Comparison of ENCODE assay signal across 11 mouse cellular contexts in the genomic region with DNA sequence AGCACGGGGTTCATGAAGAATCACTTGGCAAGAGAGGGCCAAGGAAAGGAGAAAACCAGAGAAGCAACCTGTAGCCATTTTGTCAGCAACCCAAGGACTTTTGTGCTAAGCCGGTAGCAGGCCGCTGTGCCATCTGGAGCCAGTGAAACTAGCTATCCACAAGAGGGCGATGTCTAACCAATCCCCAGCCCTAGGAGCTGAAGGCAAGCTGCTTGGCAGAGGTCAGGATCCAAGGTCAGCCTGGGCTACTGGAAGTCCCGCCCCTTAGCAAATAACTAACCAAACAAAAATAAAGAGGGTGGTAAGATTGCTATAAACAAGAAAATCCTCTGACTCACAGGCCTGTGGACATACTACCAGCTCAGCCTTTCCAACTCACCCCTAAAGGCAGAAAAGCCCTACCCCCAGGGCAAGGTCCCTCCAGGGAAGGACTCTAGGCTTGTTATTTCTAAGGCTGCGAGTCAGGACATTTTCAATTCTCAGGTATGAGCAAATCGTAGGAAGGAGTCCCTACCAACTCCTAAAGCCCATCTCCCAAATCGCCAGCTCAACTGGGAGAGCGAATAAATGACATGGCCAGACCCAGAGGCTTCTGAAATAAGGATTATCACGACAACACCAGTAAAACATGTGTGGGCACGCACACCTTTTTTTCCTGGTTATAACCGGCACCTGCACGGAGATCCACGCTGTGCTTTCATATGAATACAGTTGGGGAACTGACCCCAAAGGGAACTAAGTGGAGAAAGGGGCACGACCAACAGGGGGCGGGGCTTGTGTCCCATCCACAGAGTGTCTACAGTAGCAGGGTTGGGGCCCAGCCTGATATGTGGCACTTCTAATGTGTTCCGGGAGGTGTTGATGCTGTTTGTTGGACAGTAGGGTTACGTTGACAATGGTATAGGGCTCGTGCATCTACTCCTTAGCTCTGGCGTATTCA. TPM values are rescaled to one million over a fixed set of nuclear protein-coding genes. Genes with fewer than 3 reads are reported as not detected.
DNase-seq lines count a peak whose midpoint lies in the region; ATAC-seq and TF ChIP-seq lines count a peak whose summit lies in the region.
"Had no signal": no experiment of that assay in that cellular context is flagged by ENCODE, and none has a peak within 500 bp of the region (broad histone marks: within the 10 kb centered on the region; RNA-seq: fewer than 3 reads in every experiment).

No protein-coding gene starts in this region.

- 0 out of 2 replicates have a peak overlapping the region, but pooled peaks have one; percentile 0 for H3K27ac ChIP-seq in bone marrow macrophage, adult 2 months (ENCODE audit: insufficient read depth, low read depth, low read length)
- H3K27ac ChIP-seq in forebrain, embryonic 14.5 days (ENCODE audit: low read depth, low read length) = no peak overlapping the region
- no peak overlapping the region for H3K27ac ChIP-seq in lung, embryonic 14.5 days (ENCODE audit: low read depth)
- H3K27ac ChIP-seq: neural tube, embryonic 12.5 days had no signal

- no peaks in the 10 kb centered on the region for H3K36me3 ChIP-seq in forebrain, embryonic 14.5 days (ENCODE audit: control insufficient read depth, insufficient read depth, low read length)
- H3K36me3 ChIP-seq in lung, embryonic 14.5 days (ENCODE audit: insufficient read depth) = no peaks in the 10 kb centered on the region
- H3K36me3 ChIP-seq in splenic B cell, adult 2 months (ENCODE audit: control insufficient read depth, insufficient read depth, low read length, poor library complexity, severe bottlenecking) = no peaks in the 10 kb centered on the region
- H3K36me3 ChIP-seq: G1E; neural tube, embryonic 12.5 days had no signal

- no peaks in the 10 kb centered on the region for H3K9me3 ChIP-seq in forebrain, embryonic 14.5 days (replicated peaks; ENCODE audit: control insufficient read depth, low read length)
- H3K9me3 ChIP-seq in lung, embryonic 14.5 days (ENCODE audit: low read depth, low read length) = no peaks in the 10 kb centered on the region
- H3K9me3 ChIP-seq: G1E; neural tube, embryonic 12.5 days had no signal

- peak; percentile 27 for DNase-seq in gastrocnemius, adult 18-20 months (ENCODE audit: low spot score)
- no peak for DNase-seq in gastrocnemius, adult 8-10 months (ENCODE audit: low spot score in 2 of 2)
- peak; percentile 68 for DNase-seq in 416B (ENCODE audit: low read depth)
- DNase-seq in forebrain, embryonic 14.5 days (ENCODE audit: low spot score) = peak; percentile 76
- peak; percentile 82 for DNase-seq in kidney, postnatal 10 days
- peak; percentile 67 for DNase-seq in lung, embryonic 14.5 days
- DNase-seq in splenic B cell, adult 2 months (ENCODE audit: low read depth, low spot score) = peak; percentile 45

- H3K27me3 ChIP-seq in forebrain, embryonic 14.5 days (replicated peaks; ENCODE audit: control insufficient read depth, insufficient read depth, low read length) = no peaks in the 10 kb centered on the region
- H3K27me3 ChIP-seq in lung, embryonic 14.5 days (ENCODE audit: insufficient read depth, low read length) = no peaks in the 10 kb centered on the region
- H3K27me3 ChIP-seq in splenic B cell, adult 2 months (ENCODE audit: control insufficient read depth, insufficient read depth, low read length, poor library complexity, severe bottlenecking) = no peaks in the 10 kb centered on the region
- H3K27me3 ChIP-seq: neural tube, embryonic 12.5 days had no signal

- no peak for TF ChIP-seq POLR2A in bone marrow macrophage, adult 2 months (IDR thresholded peaks at IDR 0.05; ENCODE audit: borderline replicate concordance, low read depth, low read length)

- H3K9ac ChIP-seq in forebrain, embryonic 14.5 days (ENCODE audit: low read length) = no peak overlapping the region
- H3K9ac ChIP-seq in lung, embryonic 14.5 days = no peak overlapping the region
- H3K9ac ChIP-seq: neural tube, embryonic 12.5 days had no signal

- WGBS in forebrain, embryonic 14.5 days = 66% methylated on average over 20 of the region's 20 CpGs
- 66% methylated on average over 20 of the region's 20 CpGs for WGBS in lung, embryonic 14.5 days

- ATAC-seq in forebrain, embryonic 14.5 days = 0 out of 2 replicates have a peak, but pooled peaks have one; percentile 52
- ATAC-seq in lung, embryonic 14.5 days (ENCODE audit: insufficient read depth) = no peak

- no peak overlapping the region for H3K4me2 ChIP-seq in forebrain, embryonic 14.5 days (ENCODE audit: low read length)
- H3K4me2 ChIP-seq in lung, embryonic 14.5 days = no peak overlapping the region
- H3K4me2 ChIP-seq: neural tube, embryonic 12.5 days had no signal

- TF ChIP-seq CTCF in bone marrow macrophage, adult 2 months (IDR thresholded peaks at IDR 0.05; ENCODE audit: low read depth, low read length) = peak; percentile 64
- TF ChIP-seq CTCF in lung, embryonic 14.5 days (IDR thresholded peaks at IDR 0.05; ENCODE audit: low read depth) = peak; percentile 71

- peaks cover 34% of the 10 kb centered on the region for H3K4me1 ChIP-seq in bone marrow macrophage, adult 2 months (ENCODE audit: control insufficient read depth, insufficient read depth, low read length)
- peaks cover 3% of the 10 kb centered on the region; the same call in 1 of the 2 replicates for H3K4me1 ChIP-seq in forebrain, embryonic 14.5 days (ENCODE audit: control insufficient read depth, insufficient read depth, low read length)
- no peaks in the 10 kb centered on the region for H3K4me1 ChIP-seq in lung, embryonic 14.5 days (ENCODE audit: insufficient read depth)

- H3K4me3 ChIP-seq in bone marrow macrophage, adult 2 months (ENCODE audit: insufficient read depth, low read length) = no peak overlapping the region
- H3K4me3 ChIP-seq in forebrain, embryonic 14.5 days (ENCODE audit: low read depth, low read length) = no peak overlapping the region
- no peak overlapping the region for H3K4me3 ChIP-seq in lung, embryonic 14.5 days (ENCODE audit: low read depth, low read length)
- H3K4me3 ChIP-seq: neural tube, embryonic 12.5 days had no signal

RNA-seq across cellular contexts. Expression of gene Gm21915, which starts 42.0 kb away (rescaled TPM):
- not detected for total RNA-seq in gastrocnemius, adult 18-20 months (2021)
- not detected for total RNA-seq in gastrocnemius, adult 8-10 months (2022)
- polyA plus RNA-seq in bone marrow macrophage, adult 2 months (2012; ENCODE audit: insufficient read depth, insufficient read length, missing spikeins) = not detected in 2 replicates
- polyA plus RNA-seq in forebrain, embryonic 14.5 days (2014; fragmentation: Nextera tagmentation; extraction: Ambion mirVana) = not detected in 2 replicates
- not detected in 2 replicates for polyA plus RNA-seq in lung, embryonic 14.5 days (2014; fragmentation: Nextera tagmentation; extraction: Ambion mirVana)
- total RNA-seq: gastrocnemius, postnatal 4 days had no signal
- polyA plus RNA-seq: G1E; neural tube, embryonic 12.5 days had no signal

RNA-seq across cellular contexts. Expression of gene Clmp, which starts 57.4 kb away (rescaled TPM):
- 1 to 10 TPM; 3.7 to 5.6 TPM for total RNA-seq in gastrocnemius, adult 18-20 months (2021)
- 1 to 10 TPM; 1.5 to 4.0 (median 2.5) TPM for total RNA-seq in gastrocnemius, adult 8-10 months (2022)
- 2.0 TPM in 2 replicates for polyA plus RNA-seq in bone marrow macrophage, adult 2 months (2012; ENCODE audit: insufficient read depth, insufficient read length, missing spikeins)
- 45.6 and 51.6 TPM in 2 replicates for polyA plus RNA-seq in forebrain, embryonic 14.5 days (2014; fragmentation: Nextera tagmentation; extraction: Ambion mirVana)
- 20.6 TPM in 2 replicates for polyA plus RNA-seq in lung, embryonic 14.5 days (2014; fragmentation: Nextera tagmentation; extraction: Ambion mirVana)
- polyA plus RNA-seq: G1E had no signal

Comparison
In these comparisons a context has a peak if more than half of its experiments do, and no peak if none do; other contexts are left out.
1. DNase-seq: peak in gastrocnemius, adult 18-20 months (single experiment), 416B (single experiment), forebrain, embryonic 14.5 days (single experiment), kidney, postnatal 10 days (single experiment), lung, embryonic 14.5 days (single experiment) and splenic B cell, adult 2 months (single experiment); none in gastrocnemius, adult 8-10 months (0 of 2).